Mouse (Mus musculus) urinary bladder, adult 2 months (tissue): ENCODE data around the gene Elf4. TPM values are rescaled to one million over a fixed set of nuclear protein-coding genes. Genes with fewer than 3 reads are reported as not detected.
A peak's percentile ranks its signal among the peaks of the same experiment; 100 is the strongest.
"Not testable (repeated sequence)": the region's sequence is repeated elsewhere in the genome, so short reads cannot be mapped to it uniquely, and the experiment has no call there.

Experiments
- DNase-seq: peaks from one replicate; pipeline ENCODE4 v3.0.0; 2022; ENCODE audit warnings: low spot score
- polyA plus RNA-seq: library from polyadenylated mRNA; depleted of rRNA; stranded (reverse); fragments of >200 nt; gene quantifications from 2 replicates; pipeline ENCODE4 v1.2.3, GENCODE M21; 2012

Elf4 gene
- polyA plus RNA-seq, 1 experiment, result 16.7 TPM

DNA sequence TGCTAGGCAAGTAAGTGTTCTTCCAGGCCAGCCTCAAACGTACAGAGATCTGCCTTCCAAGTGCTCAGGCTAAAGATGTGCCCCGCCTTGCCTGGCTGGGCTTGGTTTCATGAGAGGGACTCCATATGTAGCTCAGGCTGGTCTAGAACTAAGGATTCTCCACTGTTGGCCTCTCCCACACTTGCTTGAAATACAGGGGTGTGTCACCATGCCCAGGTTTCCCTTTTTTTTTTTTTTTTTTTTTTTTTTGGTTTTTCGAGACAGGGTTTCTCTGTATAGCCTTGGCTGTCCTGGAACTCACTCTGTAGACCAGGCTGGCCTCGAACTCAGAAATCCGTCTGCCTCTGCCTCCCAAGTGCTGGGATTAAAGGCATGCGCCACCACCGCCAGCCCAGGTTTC lies 26.9 kb downstream of the Elf4 start:
- not testable (repeated sequence) for DNase-seq

DNA sequence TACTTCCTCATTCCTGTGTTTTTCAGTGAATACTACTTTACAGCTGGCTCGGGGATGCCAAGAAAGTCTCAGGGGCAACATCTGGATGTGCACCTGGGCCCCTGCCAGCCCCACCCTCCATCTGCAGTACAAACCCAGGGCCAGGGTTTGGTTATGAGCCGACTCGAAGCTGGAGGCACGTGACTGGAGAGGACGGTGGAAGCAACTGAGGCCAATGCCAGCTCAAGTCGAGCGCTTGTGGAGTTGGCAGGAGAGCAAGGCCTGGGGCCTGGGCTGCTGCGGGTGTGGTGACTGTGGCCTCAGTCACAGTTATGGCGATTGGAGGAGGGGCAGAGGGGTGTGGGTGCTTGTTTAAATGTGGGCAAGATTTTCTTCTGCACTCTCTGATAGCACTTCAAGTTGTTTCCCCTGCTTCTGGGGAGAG lies 27.4 kb downstream of the Elf4 start:
- DNase-seq, result no peak

DNA sequence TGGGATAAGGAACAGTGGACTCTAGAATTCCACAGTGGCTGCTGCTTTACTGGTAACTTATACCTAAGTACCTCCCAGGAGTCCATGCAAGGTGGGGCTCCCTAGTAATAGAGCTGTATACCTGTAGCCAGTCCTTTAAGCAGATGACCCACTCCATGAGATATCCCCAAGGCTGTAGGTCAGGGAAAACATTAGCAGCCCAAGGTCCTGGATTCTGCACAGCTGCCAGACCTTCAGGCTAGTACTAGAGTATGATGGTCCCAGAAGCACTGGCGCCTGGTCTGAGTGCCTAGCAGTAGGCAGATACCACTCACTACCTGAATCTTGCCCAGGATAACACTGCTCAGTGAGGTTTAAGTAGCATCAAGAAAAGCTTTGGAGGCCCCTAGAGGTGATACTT lies 28.7 kb downstream of the Elf4 start:
- DNase-seq, result no peak

DNA sequence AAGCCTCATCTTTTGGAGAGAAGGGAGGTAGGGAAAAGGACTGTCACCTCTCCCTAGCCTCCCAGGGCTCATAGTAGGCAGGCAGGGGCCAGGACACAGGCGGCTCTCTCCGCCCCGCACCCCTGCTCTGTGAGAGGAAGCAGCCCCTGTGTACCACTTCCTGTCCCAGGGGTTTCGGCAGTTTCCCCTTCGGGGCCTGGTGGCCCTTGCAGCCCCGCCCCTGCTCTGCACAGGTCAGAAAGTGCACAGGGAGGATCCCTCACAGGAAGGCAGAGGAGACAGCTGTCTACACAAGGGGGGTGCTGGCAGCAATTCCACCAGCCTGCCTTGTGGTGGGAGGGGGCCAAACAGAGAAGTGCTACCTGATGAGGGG lies 29.4 kb downstream of the Elf4 start:
- no peak for DNase-seq

DNA sequence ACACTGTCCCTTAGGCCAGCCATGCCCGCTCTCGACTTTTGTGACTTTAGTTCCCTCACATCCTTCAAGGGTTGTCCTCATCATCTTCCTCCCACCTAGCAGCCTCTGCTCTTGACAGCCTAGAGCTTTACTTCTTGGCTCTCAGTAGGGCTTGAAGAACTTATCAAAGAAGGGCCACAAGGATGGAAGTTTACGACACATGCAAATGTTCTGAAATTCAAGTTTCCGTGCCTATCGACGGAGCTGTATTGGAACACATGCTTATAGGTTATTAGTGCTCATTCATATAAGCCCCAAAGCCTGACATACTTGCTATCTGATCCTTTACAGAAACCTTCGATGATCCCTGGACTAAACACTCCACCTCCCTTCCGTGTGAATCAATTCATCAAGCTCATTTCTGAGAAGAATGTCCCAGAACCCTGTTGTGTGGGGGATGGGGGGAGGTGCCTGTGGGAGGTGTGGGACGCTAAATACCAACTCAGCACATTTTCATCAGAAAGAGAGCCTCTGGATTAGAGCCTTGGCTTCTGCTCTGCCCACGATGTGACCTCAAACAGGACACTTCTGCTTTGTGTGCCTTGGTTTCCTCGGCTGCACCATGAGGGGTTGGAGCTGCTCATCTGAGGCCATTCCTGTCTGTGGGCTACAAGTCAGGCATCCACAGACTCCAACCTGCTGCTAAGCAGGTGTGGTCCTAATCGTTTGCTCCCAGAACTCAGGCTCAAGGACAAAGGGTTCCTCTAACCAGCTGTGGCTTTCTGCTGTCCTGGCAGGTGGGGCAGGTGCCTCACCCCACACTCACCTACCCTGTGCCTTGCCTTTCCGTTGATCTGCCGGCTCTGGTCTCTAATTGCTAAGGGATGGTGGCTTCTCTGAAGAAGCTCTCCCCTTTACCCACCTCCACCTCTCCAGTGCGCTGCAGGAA lies 30.1 kb downstream of the Elf4 start:
- DNase-seq, result no peak

DNA sequence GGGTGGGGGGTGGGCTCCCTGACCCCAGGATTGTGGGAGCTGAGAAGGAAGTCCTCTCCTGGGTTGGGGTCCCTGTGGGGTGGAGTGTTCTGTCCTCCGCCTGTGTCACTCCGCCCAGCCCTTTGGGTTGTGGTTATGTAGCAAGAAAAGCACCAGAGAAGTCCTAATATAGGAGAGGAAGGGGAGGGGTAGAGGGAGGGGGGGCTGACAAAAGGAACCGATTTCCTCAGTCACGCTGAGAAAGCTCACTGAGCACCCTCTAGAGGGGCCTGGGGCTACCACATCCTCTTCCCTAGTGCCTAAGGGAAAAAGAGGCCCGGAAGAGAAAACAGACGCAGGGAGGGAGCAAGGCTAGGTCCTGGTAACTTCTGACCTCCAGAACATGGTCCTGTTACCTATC lies 33.4 kb downstream of the Elf4 start:
- DNase-seq, result no peak

DNA sequence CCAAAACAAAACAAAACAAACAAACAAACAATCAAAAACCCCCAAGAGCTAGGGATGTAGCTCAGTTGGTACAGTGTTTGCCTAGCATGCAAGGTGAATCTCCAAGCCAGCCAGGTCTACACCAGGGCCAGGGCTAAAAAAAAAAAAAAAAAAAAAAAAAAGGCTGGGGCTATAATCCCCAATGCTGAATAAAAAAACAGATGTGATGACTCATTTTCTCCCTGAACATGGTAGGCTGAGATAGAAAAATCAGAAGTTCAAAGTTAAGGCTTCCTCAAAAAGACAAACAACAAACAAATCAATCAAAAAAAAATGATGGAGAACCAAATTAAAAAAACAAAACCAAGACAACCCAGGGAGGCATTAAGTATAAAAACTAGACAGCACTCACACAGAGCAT lies 33.8 kb downstream of the Elf4 start:
- no peak for DNase-seq

DNA sequence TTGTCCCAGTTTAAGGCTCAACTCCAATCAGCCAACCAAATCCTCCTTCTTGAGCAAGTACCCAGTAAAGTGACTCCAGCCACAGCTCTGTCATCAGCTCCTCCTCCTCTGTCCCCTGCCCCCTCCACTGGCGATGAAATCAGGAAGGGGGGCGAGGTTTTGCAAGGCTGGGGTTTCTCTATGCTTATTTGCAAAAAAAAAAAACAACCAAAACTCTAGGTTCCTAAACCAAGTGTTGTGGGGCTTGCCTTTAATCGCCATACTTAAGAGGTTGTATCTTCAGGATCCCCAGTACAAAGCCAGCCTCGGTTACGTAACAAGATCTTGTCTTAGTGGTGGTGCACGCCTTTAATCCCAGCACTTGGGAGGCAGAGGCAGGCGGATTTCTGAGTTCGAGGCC lies 34.3 kb downstream of the Elf4 start:
- DNase-seq, result no peak

DNA sequence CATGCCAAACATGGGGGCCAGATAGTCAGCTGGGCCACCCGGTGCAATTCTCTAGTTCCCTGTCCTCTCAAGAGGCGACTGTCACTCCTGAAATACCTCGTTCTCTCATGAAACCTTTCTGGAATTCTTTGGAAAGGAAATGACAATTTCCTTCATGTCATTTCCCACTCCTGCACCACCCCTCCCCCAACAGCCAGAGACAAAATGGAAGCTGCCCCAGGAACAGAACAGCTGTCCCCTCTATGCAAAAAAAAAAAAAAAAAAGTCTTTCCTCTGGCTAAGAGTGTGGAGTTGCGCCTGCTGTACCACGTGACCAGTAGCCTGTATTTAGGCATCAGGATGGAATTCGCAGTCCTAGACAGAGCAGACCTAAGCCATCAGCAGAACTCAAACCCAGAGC lies 34.7 kb downstream of the Elf4 start:
- no peak for DNase-seq

DNA sequence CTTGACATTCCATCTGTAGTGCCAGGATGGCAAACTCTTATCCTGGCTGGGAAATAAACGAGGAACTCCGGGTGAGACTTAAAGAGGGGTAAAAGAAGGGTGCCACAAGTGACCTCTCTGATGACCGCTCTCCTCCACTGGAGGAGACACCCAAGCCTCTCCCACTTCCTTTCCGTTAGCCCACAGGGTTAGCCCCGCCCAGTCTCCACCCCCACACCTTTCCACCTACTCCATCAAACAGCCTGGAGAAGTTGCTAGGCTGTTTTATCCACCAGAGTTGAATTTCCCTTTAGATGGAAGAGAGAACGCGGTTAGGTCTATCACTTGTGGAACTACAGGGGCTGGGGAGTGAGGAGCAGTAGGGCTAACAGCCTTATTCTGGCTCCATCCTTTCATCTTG lies 37.7 kb downstream of the Elf4 start:
- DNase-seq, result no peak

DNA sequence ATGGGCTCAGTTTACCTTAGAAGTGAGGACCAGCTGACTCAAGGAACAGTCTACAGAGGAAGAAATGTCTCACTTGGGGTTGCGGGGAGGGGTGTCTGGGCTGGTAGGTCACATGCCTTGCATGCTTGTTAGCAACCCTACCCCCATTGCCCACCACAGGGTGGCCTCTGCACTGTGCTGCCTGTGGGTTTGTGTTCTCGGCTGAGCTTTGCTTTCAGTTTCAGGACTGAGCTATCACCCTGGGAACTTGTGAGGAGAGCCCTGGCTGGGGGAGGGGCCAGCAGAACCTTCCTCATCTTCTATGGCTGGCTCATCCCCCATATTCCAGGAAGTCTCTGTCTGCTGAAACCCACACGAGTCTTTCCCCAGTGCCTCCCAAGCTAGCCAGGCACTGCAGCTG lies 38.3 kb downstream of the Elf4 start:
- DNase-seq, result no peak

DNA sequence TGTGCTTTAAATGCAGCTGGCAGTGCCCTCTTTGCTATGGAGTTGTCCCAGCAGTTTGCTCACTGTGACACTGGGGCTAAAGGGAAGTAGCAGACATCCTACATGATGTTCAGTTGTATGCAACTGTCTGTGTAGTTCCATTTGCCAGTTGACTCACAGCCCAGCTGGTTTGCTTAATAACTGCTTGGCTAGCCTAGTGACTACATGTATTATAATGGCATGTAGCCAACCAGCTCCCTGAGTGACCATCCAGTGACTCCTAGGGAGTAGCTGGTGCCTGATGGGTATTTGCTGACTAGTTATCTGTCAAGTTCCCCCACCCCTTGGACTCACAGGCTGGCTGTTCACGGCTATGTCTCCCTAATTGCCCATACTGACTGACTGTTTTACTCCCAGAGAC lies 39.3 kb downstream of the Elf4 start:
- DNase-seq, result no peak

DNA sequence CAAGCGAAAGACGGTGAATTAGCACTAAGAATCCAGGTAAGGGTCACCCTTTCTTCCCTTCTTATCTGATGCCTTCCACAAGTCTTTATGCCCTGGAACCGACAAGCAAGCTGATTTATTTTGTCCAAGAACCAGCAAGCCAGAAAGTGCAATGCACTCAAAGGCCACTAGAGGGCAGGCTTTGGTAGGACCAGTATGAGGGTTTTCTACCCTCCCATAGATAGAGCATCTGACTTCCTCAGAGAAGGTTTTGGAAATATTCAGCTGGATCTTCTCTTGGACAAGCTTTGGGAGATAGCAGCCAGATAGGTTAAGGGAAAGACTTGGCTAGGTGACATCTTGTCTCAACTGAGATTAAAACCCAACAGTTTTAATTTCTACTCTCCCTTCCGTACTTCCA lies 39.9 kb downstream of the Elf4 start:
- DNase-seq, result no peak

DNA sequence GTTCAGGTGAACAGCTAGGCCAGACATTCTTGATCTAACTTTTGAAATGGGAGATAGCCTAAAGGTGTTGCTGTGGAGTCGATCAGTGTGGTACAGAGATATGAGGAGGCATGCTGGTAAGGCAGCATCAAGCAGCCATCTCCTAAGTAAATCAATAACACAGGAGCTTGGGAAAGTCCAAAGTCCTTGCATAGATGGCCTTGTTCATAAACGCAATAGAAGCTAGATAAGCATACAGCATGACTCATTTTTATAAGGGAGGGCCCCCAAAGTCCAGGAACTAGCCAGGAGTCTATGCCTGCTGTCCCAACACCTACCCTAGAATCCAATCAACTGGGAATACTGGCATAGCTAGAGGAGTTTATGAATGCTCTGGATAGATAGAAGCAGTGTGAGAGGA lies 44.5 kb downstream of the Elf4 start:
- DNase-seq, result no peak

DNA sequence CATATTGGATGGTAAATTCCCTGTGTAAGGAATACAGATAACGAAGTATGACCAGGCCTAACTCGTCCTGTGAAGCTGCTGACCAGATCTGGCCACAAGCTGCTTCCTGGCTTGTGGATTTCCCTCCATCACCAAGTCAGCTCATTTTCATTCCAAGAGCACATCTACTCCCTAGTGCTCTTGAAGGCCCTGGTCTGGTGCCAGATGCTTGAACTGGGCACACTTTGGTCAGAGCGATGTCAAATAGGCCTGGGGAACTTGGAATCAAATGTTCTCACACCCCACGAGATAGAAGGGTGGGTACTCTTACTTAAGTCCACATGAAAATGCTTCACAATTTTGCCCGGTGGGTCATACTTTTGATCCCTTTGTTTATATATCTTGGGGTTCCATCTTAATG lies 48.6 kb downstream of the Elf4 start:
- no peak for DNase-seq

DNA sequence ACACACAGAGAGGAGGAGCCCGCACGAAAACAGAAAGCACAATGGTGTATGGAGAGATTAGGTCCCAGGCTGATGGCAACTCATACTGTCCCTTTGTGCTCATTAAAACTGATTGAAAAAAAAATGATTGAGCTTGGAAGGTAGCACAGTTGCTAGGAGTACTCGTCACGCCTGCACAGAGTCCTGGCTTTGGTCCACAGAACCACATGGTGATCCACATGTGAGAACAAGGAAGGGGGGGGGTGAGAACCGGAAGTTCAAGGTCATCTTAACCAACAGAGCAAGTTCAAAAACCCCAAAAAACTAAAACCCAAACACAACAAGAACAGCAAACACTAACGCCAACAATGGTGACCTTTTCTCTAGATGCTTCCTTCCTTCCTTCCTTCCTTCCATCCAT lies 50.3 kb downstream of the Elf4 start:
- no peak for DNase-seq

DNA sequence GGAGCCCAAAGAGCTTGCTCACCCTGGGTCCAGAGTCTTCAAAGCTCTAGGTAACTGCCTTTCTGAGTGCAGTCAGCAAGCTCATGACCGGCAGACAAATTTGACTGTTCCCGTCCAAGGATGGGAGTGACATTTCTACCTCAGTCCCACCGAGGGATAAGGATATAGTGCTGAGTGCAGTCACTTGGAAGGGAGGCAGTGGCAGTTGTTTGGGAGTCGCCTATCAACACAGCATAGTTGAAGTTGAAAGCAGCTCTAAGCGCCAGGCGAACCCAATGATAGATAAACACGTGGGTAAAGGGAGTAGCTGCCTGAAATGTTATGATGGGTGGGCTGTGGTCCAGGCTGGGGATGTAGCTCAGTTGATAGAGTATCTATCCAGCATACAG lies 52.5 kb downstream of the Elf4 start:
- no peak for DNase-seq

DNA sequence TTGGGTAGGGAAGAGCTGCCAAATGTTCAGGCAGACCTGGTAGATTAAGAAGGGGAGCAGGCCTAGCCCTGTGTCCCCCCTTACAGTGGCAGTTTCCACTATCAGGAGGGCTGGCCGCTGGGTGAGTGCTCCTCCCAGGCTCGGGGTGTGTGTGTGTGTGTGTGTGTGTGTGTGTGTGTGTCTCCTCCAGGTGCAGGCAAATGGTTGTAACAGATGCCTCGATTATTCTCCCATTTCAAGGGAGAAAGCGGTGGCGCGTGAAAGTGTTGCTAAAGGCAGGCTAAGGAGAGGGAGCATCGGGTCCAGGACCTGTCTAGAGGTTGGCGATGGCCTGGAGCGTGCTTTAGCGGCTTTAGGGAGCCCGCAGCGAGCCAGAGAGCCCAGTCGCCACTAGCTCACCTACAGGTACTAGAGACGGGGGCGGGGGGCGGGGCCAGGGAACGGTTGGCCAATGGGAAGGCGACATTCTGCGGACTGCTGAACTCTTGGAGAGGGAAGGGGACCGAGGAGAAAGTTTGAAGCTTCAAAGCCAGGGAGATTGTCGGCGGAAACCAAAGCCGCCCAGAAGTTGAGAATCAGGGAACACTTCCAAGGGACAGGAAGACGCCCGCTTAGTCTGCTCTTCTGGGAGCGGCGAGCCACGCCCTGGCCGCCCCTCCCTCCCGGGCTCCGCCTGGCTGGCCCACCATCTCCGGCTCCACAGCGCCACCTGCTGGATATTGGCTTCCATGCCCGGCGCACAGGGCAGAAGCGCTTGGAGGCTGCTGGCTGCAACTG lies 53.1 kb downstream of the Elf4 start:
- peak; percentile 81 for DNase-seq

DNA sequence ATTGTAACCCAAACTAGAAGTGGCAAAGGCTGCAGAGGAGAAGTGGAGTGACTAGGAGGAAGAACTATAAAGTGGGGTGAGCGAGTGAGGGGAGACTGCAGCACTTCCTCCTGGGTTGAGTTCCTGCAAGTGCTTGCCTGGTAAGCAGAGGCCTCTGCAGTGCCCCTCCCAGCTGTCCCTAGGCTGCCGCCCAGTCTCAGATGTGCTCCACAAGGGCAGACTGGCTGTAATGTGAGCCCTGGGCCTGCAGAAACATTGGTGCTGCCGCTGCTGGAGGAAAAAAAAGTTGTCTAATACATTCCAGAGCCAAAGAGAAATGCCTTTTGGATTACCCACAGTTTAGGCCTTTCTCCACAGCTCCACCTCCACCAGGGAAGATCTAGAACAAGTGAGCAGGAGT lies 57.8 kb downstream of the Elf4 start:
- no peak for DNase-seq

DNA sequence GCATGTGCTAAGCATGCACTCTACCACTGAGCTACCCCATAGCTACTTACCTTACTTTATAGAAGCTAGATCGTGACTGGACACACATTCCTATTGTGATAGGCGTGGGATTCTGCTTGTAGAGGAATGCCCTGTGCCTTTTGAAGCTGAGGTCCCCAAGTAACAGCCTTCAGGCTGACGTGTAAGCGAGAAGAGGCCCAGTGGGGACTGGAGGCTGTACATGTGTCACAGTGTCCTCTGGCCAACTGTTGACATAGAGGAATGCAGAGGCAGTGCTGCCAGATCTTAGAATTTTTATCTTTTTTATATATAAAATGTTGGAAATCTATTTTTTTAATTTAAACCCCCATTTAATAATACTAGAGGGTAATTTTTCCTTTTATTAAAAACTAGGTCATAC lies 62.9 kb downstream of the Elf4 start:
- no peak for DNase-seq

DNA sequence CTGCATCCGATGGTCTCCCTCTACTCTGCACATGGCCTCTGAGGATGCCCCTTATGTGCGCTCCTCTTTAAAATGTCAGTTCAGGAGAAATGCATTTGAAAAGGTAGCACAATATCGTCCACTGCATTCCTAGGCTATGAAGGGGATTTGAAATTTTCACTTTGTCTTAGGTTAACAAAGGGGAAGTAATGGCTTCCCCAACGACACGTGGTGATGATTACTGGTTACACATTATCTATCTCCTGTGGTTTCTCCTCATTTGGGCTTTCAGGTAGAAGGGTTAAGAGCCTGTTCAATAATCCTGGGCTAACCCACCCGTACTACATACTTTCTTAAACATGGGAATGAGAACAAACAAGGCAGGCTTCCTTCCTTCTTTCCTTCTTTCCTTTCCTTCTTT lies 73.6 kb downstream of the Elf4 start:
- no peak for DNase-seq

DNA sequence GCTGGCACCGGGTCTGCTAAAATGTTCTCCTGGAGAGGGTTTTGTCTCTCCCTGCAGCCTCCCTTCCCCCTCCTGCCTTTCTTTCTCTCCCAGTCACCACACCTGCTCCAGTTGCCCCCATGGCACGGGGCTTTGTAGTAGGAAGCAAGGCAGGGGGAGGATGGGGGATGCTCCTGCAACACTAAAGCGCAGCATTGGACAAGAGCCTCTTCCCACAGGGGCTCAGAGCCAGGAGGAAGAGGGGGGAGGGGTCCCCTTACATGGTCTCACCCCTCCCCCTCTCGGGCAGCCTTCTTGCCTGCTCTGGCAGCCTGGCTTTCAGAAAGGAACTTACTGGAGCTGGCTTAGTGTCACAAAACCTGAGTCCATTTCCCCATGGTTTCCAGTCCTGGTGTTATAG lies 77.0 kb downstream of the Elf4 start:
- DNase-seq, result no peak

DNA sequence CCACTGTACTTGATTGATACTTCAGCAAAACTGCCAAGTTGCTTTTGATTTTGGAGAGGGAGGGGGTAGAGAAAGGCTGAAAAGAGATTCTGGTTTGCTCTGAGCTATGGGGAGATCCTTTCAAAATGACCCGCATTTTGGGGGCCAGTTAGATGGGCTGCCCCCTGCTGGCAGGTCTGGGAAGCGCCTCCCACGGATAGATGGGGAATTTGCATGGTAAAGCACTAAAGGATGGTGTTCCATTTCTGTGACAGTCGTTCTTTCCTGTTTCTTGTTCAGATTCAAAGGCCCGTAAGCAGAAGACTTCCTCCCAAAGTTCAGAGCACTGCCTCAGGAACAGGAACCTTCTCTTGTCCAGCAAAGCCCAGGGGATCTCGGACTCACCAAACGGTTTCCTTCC lies 79.3 kb downstream of the Elf4 start:
- no peak for DNase-seq
